ENCODE assay signal across 8 mouse cellular contexts in genomic region chr8:117198141-117198935, GRCm38 (mm10). TPM values are rescaled to one million over a fixed set of nuclear protein-coding genes. Genes with fewer than 3 reads are reported as not detected.
DNase-seq lines count a peak whose midpoint lies in the region; ATAC-seq lines count a peak whose summit lies in the region.

No protein-coding gene starts in this region.

- H3K4me1 ChIP-seq in heart, embryonic 16.5 days (ENCODE audit: control insufficient read depth, insufficient read depth, low read length): peaks cover 29% of the 10 kb centered on the region
- H3K4me1 ChIP-seq in liver, embryonic 13.5 days (replicated peaks): peaks cover 70% of the 10 kb centered on the region
- peaks cover 33% of the 10 kb centered on the region for H3K4me1 ChIP-seq in stomach, embryonic 15.5 days

- H3K27ac ChIP-seq in heart, embryonic 16.5 days (ENCODE audit: low read length): peak overlapping the region; percentile 76
- peak overlapping the region; percentile 100 for H3K27ac ChIP-seq in liver, embryonic 13.5 days
- H3K27ac ChIP-seq in stomach, embryonic 15.5 days: peak overlapping the region; percentile 89

- peak overlapping the region; percentile 44; the same call in 1 of the 2 replicates for H3K9ac ChIP-seq in heart, embryonic 16.5 days (ENCODE audit: low read length)
- H3K9ac ChIP-seq in liver, embryonic 13.5 days: peak overlapping the region; percentile 75
- no peak overlapping the region for H3K9ac ChIP-seq in stomach, embryonic 15.5 days

- DNase-seq in A20 (ENCODE audit: low read depth, low spot score) (peak; percentile 35), adipocyte (ENCODE audit: low spot score) (peak; percentile 18)
- DNase-seq in kidney, postnatal 14 days: peak; percentile 80
- DNase-seq in liver, embryonic 13.5 days: peak; percentile 81
- DNase-seq in naive thymus-derived CD4-positive, alpha-beta T cell, adult 2 months (ENCODE audit: low read depth): peak; percentile 88

- peak; percentile 50 for ATAC-seq in erythroblast, adult 5-6 weeks (replicated peaks; ENCODE audit: low FRiP score, poor library complexity, severe bottlenecking)
- peak; percentile 86 for ATAC-seq in heart, embryonic 16.5 days (replicated peaks; ENCODE audit: extremely low read depth, insufficient read depth, low FRiP score)
- peak; percentile 76 for ATAC-seq in liver, embryonic 13.5 days (ENCODE audit: low read depth)
- ATAC-seq in stomach, embryonic 15.5 days (ENCODE audit: insufficient read depth, low FRiP score, low read depth): peak; percentile 82

- H3K27me3 ChIP-seq in heart, embryonic 16.5 days (ENCODE audit: control insufficient read depth, insufficient read depth, low read length): no peaks in the 10 kb centered on the region
- H3K27me3 ChIP-seq in liver, embryonic 13.5 days: no peaks in the 10 kb centered on the region
- no peaks in the 10 kb centered on the region for H3K27me3 ChIP-seq in stomach, embryonic 15.5 days (replicated peaks)

- no peaks in the 10 kb centered on the region for H3K9me3 ChIP-seq in heart, embryonic 16.5 days (replicated peaks; ENCODE audit: control insufficient read depth, low read length)
- H3K9me3 ChIP-seq in liver, embryonic 13.5 days (replicated peaks): no peaks in the 10 kb centered on the region
- no peaks in the 10 kb centered on the region for H3K9me3 ChIP-seq in stomach, embryonic 15.5 days

- WGBS in heart, embryonic 16.5 days: 23% methylated on average over 20 of the region's 20 CpGs
- 19% methylated on average over 20 of the region's 20 CpGs for WGBS in liver, embryonic 13.5 days (ENCODE audit: insufficient replicate concordance)
- WGBS in stomach, embryonic 15.5 days: 19% methylated on average over 20 of the region's 20 CpGs

- H3K4me2 ChIP-seq in heart, embryonic 16.5 days (ENCODE audit: low read depth, low read length): peak overlapping the region; percentile 58
- peak overlapping the region; percentile 67 for H3K4me2 ChIP-seq in liver, embryonic 13.5 days
- peak overlapping the region; percentile 21 for H3K4me2 ChIP-seq in stomach, embryonic 15.5 days

- H3K4me3 ChIP-seq in heart, embryonic 16.5 days (ENCODE audit: low read length): peak overlapping the region; percentile 15; the same call in 1 of the 2 replicates
- H3K4me3 ChIP-seq in liver, embryonic 13.5 days (replicated peaks): peak overlapping the region; percentile 40
- H3K4me3 ChIP-seq in stomach, embryonic 15.5 days (replicated peaks): no peak overlapping the region

- peaks cover 18% of the 10 kb centered on the region for H3K36me3 ChIP-seq in heart, embryonic 16.5 days (ENCODE audit: control insufficient read depth, insufficient read depth)
- peaks cover 65% of the 10 kb centered on the region for H3K36me3 ChIP-seq in liver, embryonic 13.5 days
- H3K36me3 ChIP-seq in stomach, embryonic 15.5 days: peaks cover 21% of the 10 kb centered on the region

RNA-seq across cellular contexts. Expression of gene Gan, which starts 40.4 kb away (rescaled TPM):
- total RNA-seq in erythroblast, adult 5-6 weeks (2015; ENCODE audit: low replicate concordance): 18.1 and 25.9 TPM in 2 replicates
- 29.7 and 31.4 TPM in 2 replicates for total RNA-seq in erythroblast, adult 5-6 weeks (2017; ENCODE audit: low replicate concordance)
- polyA plus RNA-seq in heart, embryonic 16.5 days (2015; fragmentation: Nextera tagmentation; extraction: Ambion mirVana): 0.87 and 1.0 TPM in 2 replicates
- polyA plus RNA-seq in liver, embryonic 13.5 days (2015; fragmentation: Nextera tagmentation; extraction: Ambion mirVana): 1.1 and 1.3 TPM in 2 replicates
- 2.3 and 2.8 TPM in 2 replicates for polyA plus RNA-seq in stomach, embryonic 15.5 days (2015; fragmentation: Nextera tagmentation; extraction: Ambion mirVana)

RNA-seq across cellular contexts. Expression of gene Cmip, which starts 58.5 kb away (rescaled TPM):
- total RNA-seq in erythroblast, adult 5-6 weeks (2015; ENCODE audit: low replicate concordance): 25.1 and 34.8 TPM in 2 replicates
- 23.0 and 28.3 TPM in 2 replicates for total RNA-seq in erythroblast, adult 5-6 weeks (2017; ENCODE audit: low replicate concordance)
- 6.8 and 7.0 TPM in 2 replicates for polyA plus RNA-seq in heart, embryonic 16.5 days (2015; fragmentation: Nextera tagmentation; extraction: Ambion mirVana)
- 5.8 and 6.7 TPM in 2 replicates for polyA plus RNA-seq in liver, embryonic 13.5 days (2015; fragmentation: Nextera tagmentation; extraction: Ambion mirVana)
- 31.8 and 32.1 TPM in 2 replicates for polyA plus RNA-seq in stomach, embryonic 15.5 days (2015; fragmentation: Nextera tagmentation; extraction: Ambion mirVana)

Comparison
In these comparisons a context has a peak if more than half of its experiments do, and no peak if none do; other contexts are left out.
1. DNase-seq: peak in every context shown above with its lines; median percentile 88 in naive thymus-derived CD4-positive, alpha-beta T cell, adult 2 months; 81 in liver, embryonic 13.5 days; 80 in kidney, postnatal 14 days; 35 in A20; 18 in adipocyte.